Mouse (Mus musculus): ENCODE measurements around the gene Rpl26. TPM values are rescaled to one million over a fixed set of nuclear protein-coding genes. Genes with fewer than 3 reads are reported as not detected.
A peak's percentile ranks its signal among the peaks of the same experiment; 100 is the strongest.
"Not testable (repeated sequence)": the region's sequence is repeated elsewhere in the genome, so short reads cannot be mapped to it uniquely, and the experiment has no call there.

Rpl26 gene
- polyA plus RNA-seq, 3 experiments from 2014 or later = 1,371 to 2,270 (median 2,196) TPM

- no peak for ATAC-seq
Measured at GRCm38 (mm10) chr11:68923191-68923590, 21.8 kb downstream of the Rpl26 start.

- no peak for ATAC-seq
Measured at GRCm38 (mm10) chr11:68924749-68925148, 23.4 kb downstream of the Rpl26 start.

GRCm38 (mm10) chr11:68926981-68927380, 25.6 kb downstream of the Rpl26 start, which contains the start of gene Odf4:
Odf4 (minus strand) TSS chr11:68927081.
- no peak for ATAC-seq

- no peak for ATAC-seq
Measured at GRCm38 (mm10) chr11:68929947-68930346, 28.6 kb downstream of the Rpl26 start.

- ATAC-seq = no peak
Measured at GRCm38 (mm10) chr11:68933885-68934507, 32.6 kb downstream of the Rpl26 start.

GRCm38 (mm10) chr11:68936951-68937350, 35.6 kb downstream of the Rpl26 start:
- not testable (repeated sequence) for ATAC-seq

GRCm38 (mm10) chr11:68939451-68940304, 38.3 kb downstream of the Rpl26 start:
- peak; percentile 99 for ATAC-seq

GRCm38 (mm10) chr11:68940516-68940915, 39.1 kb downstream of the Rpl26 start:
- ATAC-seq = no peak

- ATAC-seq = no peak
Measured at GRCm38 (mm10) chr11:68942731-68943130, 41.3 kb downstream of the Rpl26 start.

GRCm38 (mm10) chr11:68945245-68945644, 43.9 kb downstream of the Rpl26 start:
- no peak for ATAC-seq

- ATAC-seq = no peak
Measured at GRCm38 (mm10) chr11:68946001-68946400, 44.6 kb downstream of the Rpl26 start.

GRCm38 (mm10) chr11:68946806-68947440, 45.5 kb downstream of the Rpl26 start:
- ATAC-seq = no peak

GRCm38 (mm10) chr11:68947542-68947993, 46.2 kb downstream of the Rpl26 start:
- no peak for ATAC-seq

- no peak for ATAC-seq
Measured at GRCm38 (mm10) chr11:68953903-68954302, 52.5 kb downstream of the Rpl26 start.

- ATAC-seq = no peak
Measured at GRCm38 (mm10) chr11:68954408-68954807, 53.0 kb downstream of the Rpl26 start.

GRCm38 (mm10) chr11:68955473-68955872, 54.1 kb downstream of the Rpl26 start:
- no peak for ATAC-seq

- ATAC-seq = no peak
Measured at GRCm38 (mm10) chr11:68956107-68956506, 54.7 kb downstream of the Rpl26 start.

Other genes with a start within 250 kb of the Rpl26 start
- 1 to 10 TPM; 1.4 to 6.1 (median 2.7) TPM for gene Myh10, start 210.0 kb upstream of the Rpl26 start, polyA plus RNA-seq (2017; shearing (Covaris generic))
- 10 to 100 TPM; 30.8 to 36.0 (median 32.1) TPM for gene Ndel1, start 29.7 kb upstream of the Rpl26 start, polyA plus RNA-seq (2017; shearing (Covaris generic))
- gene Rnf222, start 13.0 kb upstream of the Rpl26 start, polyA plus RNA-seq (2017; shearing (Covaris generic)) = not detected
- gene Odf4, start 25.5 kb downstream of the Rpl26 start, polyA plus RNA-seq (2017; shearing (Covaris generic)) = not detected
- gene Arhgef15, start 55.9 kb downstream of the Rpl26 start, polyA plus RNA-seq (2017; shearing (Covaris generic)) = under 1 TPM in 1 of 3 experiments, not detected in 2; 0.21 TPM
- gene Slc25a35, start 66.5 kb downstream of the Rpl26 start, polyA plus RNA-seq (2017; shearing (Covaris generic)) = 1 to 10 TPM; 7.0 to 8.3 (median 7.6) TPM
- 10 to 100 TPM; 13.7 to 72.0 (median 38.3) TPM for gene Rangrf, start 73.6 kb downstream of the Rpl26 start, polyA plus RNA-seq (2017; shearing (Covaris generic))
- 10 to 100 TPM; 22.0 to 29.0 (median 24.8) TPM for gene Pfas, start 106.9 kb downstream of the Rpl26 start, polyA plus RNA-seq (2017; shearing (Covaris generic))
- 10 to 100 TPM in 1 of 3 experiments, 1 to 10 TPM in 2; 9.7 to 16.4 (median 9.8) TPM for gene Ctc1, start 114.3 kb downstream of the Rpl26 start, polyA plus RNA-seq (2017; shearing (Covaris generic))
- gene Aurkb, start 144.1 kb downstream of the Rpl26 start, polyA plus RNA-seq (2017; shearing (Covaris generic)) = 10 to 100 TPM in 2 of 3 experiments, 1 to 10 TPM in 1; 5.8 to 74.0 (median 12.9) TPM
- 1 to 10 TPM; 1.1 to 2.2 (median 1.3) TPM for gene Borcs6, start 158.1 kb downstream of the Rpl26 start, polyA plus RNA-seq (2017; shearing (Covaris generic))
- gene Tmem107, start 169.2 kb downstream of the Rpl26 start, polyA plus RNA-seq (2017; shearing (Covaris generic)) = 1 to 10 TPM; 2.8 to 9.1 (median 4.0) TPM
- gene Vamp2, start 186.9 kb downstream of the Rpl26 start, polyA plus RNA-seq (2017; shearing (Covaris generic)) = 10 to 100 TPM; 26.9 to 31.5 (median 27.3) TPM
- 1 to 10 TPM; 5.2 to 6.2 (median 6.1) TPM for gene Per1, start 193.6 kb downstream of the Rpl26 start, polyA plus RNA-seq (2017; shearing (Covaris generic))
- not detected for gene Hes7, start 218.8 kb downstream of the Rpl26 start, polyA plus RNA-seq (2017; shearing (Covaris generic))
- under 1 TPM in 1 of 3 experiments, not detected in 2; 0.63 TPM for gene 9130213A22Rik, start 221.0 kb downstream of the Rpl26 start, polyA plus RNA-seq (2017; shearing (Covaris generic))
- gene Aloxe3, start 224.3 kb downstream of the Rpl26 start, polyA plus RNA-seq (2017; shearing (Covaris generic)) = under 1 TPM in 1 of 3 experiments, not detected in 2; 0.13 TPM